Mouse (Mus musculus) lung, embryonic 15.5 days (tissue): ENCODE data around the gene Nhlh1. TPM values are rescaled to one million over a fixed set of nuclear protein-coding genes. Genes with fewer than 3 reads are reported as not detected.

Experiments used
- ATAC-seq: fragments of 200-750 bp; cut with Nextera tagmentation; 2 replicates; pipeline ENCODE4 v1.8.0; 2017; ENCODE audit warnings: moderate number of reproducible peaks, borderline replicate concordance; ENCODE audit not compliant: low FRiP score, low TSS enrichment; ENCODE audit errors: extremely low read depth
- H3K27ac ChIP-seq: fragments of 300-500 bp; sonication (generic); 2 replicates; pipeline ENCODE4 v1.5.1; 2015; ENCODE audit warnings: moderate library complexity, mild to moderate bottlenecking, inconsistent platforms
- H3K27me3 ChIP-seq: fragments of 300-500 bp; sonication (generic); 2 replicates; pipeline ENCODE4 v1.6.1; 2015; ENCODE audit warnings: inconsistent platforms
- H3K36me3 ChIP-seq: fragments of 300-500 bp; sonication (generic); 2 replicates; pipeline ENCODE4 v1.6.1; 2015; ENCODE audit warnings: inconsistent platforms
- H3K4me1 ChIP-seq: fragments of 300-500 bp; sonication (generic); 2 replicates; pipeline ENCODE4 v1.6.1; 2015; ENCODE audit warnings: inconsistent platforms
- H3K4me2 ChIP-seq: fragments of 300-500 bp; sonication (generic); 2 replicates; pipeline ENCODE4 v1.6.1; 2015; ENCODE audit warnings: inconsistent platforms, mild to moderate bottlenecking, moderate library complexity
- H3K4me3 ChIP-seq: fragments of 300-500 bp; sonication (generic); 2 replicates; pipeline ENCODE4 v1.5.1; 2015; ENCODE audit warnings: mild to moderate bottlenecking, inconsistent platforms
- H3K9ac ChIP-seq: fragments of 300-500 bp; sonication (generic); 2 replicates; pipeline ENCODE4 v1.6.1; 2015; ENCODE audit warnings: inconsistent platforms
- H3K9me3 ChIP-seq: fragments of 300-500 bp; sonication (generic); 2 replicates; pipeline ENCODE4 v1.6.1; 2016; ENCODE audit warnings: inconsistent platforms
- WGBS: fragments of 180-500 bp; shearing (Covaris S2); methylation state at CpG from one replicate; pipeline ENCODE4 v1.1.7; 2015; 5-methylcytosine and 5-hydroxymethylcytosine counted together
- polyA plus RNA-seq: library from polyadenylated mRNA; unstranded; fragments of >200 nt; fragmentation: Nextera tagmentation; extraction: Ambion mirVana; gene quantifications from 2 replicates; pipeline ENCODE4 v1.2.1, GENCODE M21; 2015

Gene Nhlh1
- not detected in 2 replicates for polyA plus RNA-seq

- no peak for ATAC-seq
- H3K4me2 ChIP-seq = no peak within 1 kb of the TSS
- no peak within 1 kb of the TSS for H3K4me3 ChIP-seq
- H3K4me1 ChIP-seq = peaks cover 14% of the 10 kb centered on the region
- H3K9me3 ChIP-seq = no peaks in the 10 kb centered on the region
- H3K36me3 ChIP-seq = no peaks in the 10 kb centered on the region
- H3K27ac ChIP-seq = no peak within 1 kb of the TSS
- peaks cover 45% of the 10 kb centered on the region for H3K27me3 ChIP-seq
- 50% methylated on average over 1 of the region's 2 CpGs for WGBS
- no peak within 1 kb of the TSS for H3K9ac ChIP-seq
Observed at GRCm38 (mm10) chr1:172057491-172057921, at the start of gene Nhlh1. Nhlh1 (minus strand) TSS chr1:172057573.

- H3K4me2 ChIP-seq = no peak overlapping the region
- no peak for ATAC-seq
Observed at GRCm38 (mm10) chr1:172105101-172105500, 47.7 kb upstream of the Nhlh1 start.

GRCm38 (mm10) chr1:172103619-172104018 lies 46.2 kb upstream of the Nhlh1 start:
- 75% methylated on average over 4 of the region's 4 CpGs for WGBS

More at GRCm38 (mm10) chr1:172105101-172105500, 47.7 kb upstream of the Nhlh1 start:
- H3K9ac ChIP-seq = no peak overlapping the region
- H3K27me3 ChIP-seq = no peaks in the 10 kb centered on the region
- no peak overlapping the region for H3K4me3 ChIP-seq
- no peak overlapping the region for H3K27ac ChIP-seq
- H3K36me3 ChIP-seq = peaks cover 94% of the 10 kb centered on the region
- no peaks in the 10 kb centered on the region for H3K4me1 ChIP-seq
- H3K9me3 ChIP-seq = no peaks in the 10 kb centered on the region
- WGBS = 78% methylated on average over 11 of the region's 11 CpGs

GRCm38 (mm10) chr1:172099325-172100033 lies 42.1 kb upstream of the Nhlh1 start:
- no peak overlapping the region for H3K4me3 ChIP-seq
- H3K36me3 ChIP-seq = peaks cover 85% of the 10 kb centered on the region
- no peaks in the 10 kb centered on the region for H3K4me1 ChIP-seq
- H3K27me3 ChIP-seq = no peaks in the 10 kb centered on the region
- no peak for ATAC-seq
- H3K27ac ChIP-seq = no peak overlapping the region
- H3K9me3 ChIP-seq = no peaks in the 10 kb centered on the region
- no peak overlapping the region for H3K4me2 ChIP-seq
- WGBS = 85% methylated on average over 6 of the region's 6 CpGs
- no peak overlapping the region for H3K9ac ChIP-seq

More at GRCm38 (mm10) chr1:172103619-172104018, 46.2 kb upstream of the Nhlh1 start:
- no peak for ATAC-seq
- H3K9me3 ChIP-seq = no peaks in the 10 kb centered on the region
- no peaks in the 10 kb centered on the region for H3K27me3 ChIP-seq
- H3K36me3 ChIP-seq = peaks cover 89% of the 10 kb centered on the region
- no peak overlapping the region for H3K4me2 ChIP-seq
- H3K27ac ChIP-seq = no peak overlapping the region
- H3K4me3 ChIP-seq = no peak overlapping the region
- H3K9ac ChIP-seq = no peak overlapping the region
- no peaks in the 10 kb centered on the region for H3K4me1 ChIP-seq

- no peak overlapping the region for H3K4me2 ChIP-seq
- H3K4me3 ChIP-seq = no peak overlapping the region
- no peaks in the 10 kb centered on the region for H3K9me3 ChIP-seq
- 47% methylated on average over 6 of the region's 6 CpGs for WGBS
- H3K27me3 ChIP-seq = no peaks in the 10 kb centered on the region
- H3K27ac ChIP-seq = no peak overlapping the region
- H3K9ac ChIP-seq = no peak overlapping the region
- peaks cover 83% of the 10 kb centered on the region for H3K36me3 ChIP-seq
- H3K4me1 ChIP-seq = no peaks in the 10 kb centered on the region
- ATAC-seq = no peak
Observed at GRCm38 (mm10) chr1:172095202-172095601, 37.8 kb upstream of the Nhlh1 start.

GRCm38 (mm10) chr1:172094295-172094694 lies 36.9 kb upstream of the Nhlh1 start:
- Histone ChIP-seq H3K27me3 (no peaks in the 10 kb centered on the region), H3K36me3 (peaks cover 85% of the 10 kb centered on the region), H3K4me3 (no peak overlapping the region), H3K4me1 (no peaks in the 10 kb centered on the region), H3K27ac (no peak overlapping the region), H3K9me3 (no peaks in the 10 kb centered on the region), H3K9ac (no peak overlapping the region), H3K4me2 (no peak overlapping the region)
- no peak for ATAC-seq

- no peak overlapping the region for H3K27ac ChIP-seq
- no peaks in the 10 kb centered on the region for H3K27me3 ChIP-seq
- H3K4me1 ChIP-seq = no peaks in the 10 kb centered on the region
- no peak overlapping the region for H3K4me2 ChIP-seq
- no peak for ATAC-seq
- H3K9ac ChIP-seq = no peak overlapping the region
- H3K9me3 ChIP-seq = no peaks in the 10 kb centered on the region
- WGBS = 58% methylated on average over 3 of the region's 3 CpGs
- H3K4me3 ChIP-seq = no peak overlapping the region
- peaks cover 90% of the 10 kb centered on the region for H3K36me3 ChIP-seq
Observed at GRCm38 (mm10) chr1:172093522-172093921, 36.1 kb upstream of the Nhlh1 start.

- peak overlapping the region; percentile 77 for H3K4me3 ChIP-seq
- no peak; the same call in 1 of the 2 replicates for ATAC-seq
- H3K4me2 ChIP-seq = peak overlapping the region; percentile 48
- H3K36me3 ChIP-seq = peaks cover 21% of the 10 kb centered on the region
- under 1% methylated on average over 24 of the region's 24 CpGs for WGBS
- peak overlapping the region; percentile 67 for H3K27ac ChIP-seq
- no peaks in the 10 kb centered on the region for H3K9me3 ChIP-seq
- no peaks in the 10 kb centered on the region for H3K27me3 ChIP-seq
- H3K9ac ChIP-seq = peak overlapping the region; percentile 78
- H3K4me1 ChIP-seq = peaks cover 24% of the 10 kb centered on the region
Observed at GRCm38 (mm10) chr1:172082899-172083445, 25.6 kb upstream of the Nhlh1 start.

- Histone ChIP-seq H3K9ac (peak within 1 kb of the TSS; percentile 78), H3K4me3 (peak within 1 kb of the TSS; percentile 77), H3K9me3 (no peaks in the 10 kb centered on the region), H3K36me3 (peaks cover 19% of the 10 kb centered on the region), H3K27ac (peak within 1 kb of the TSS; percentile 67), H3K4me2 (peak within 1 kb of the TSS; percentile 48), H3K27me3 (no peaks in the 10 kb centered on the region), H3K4me1 (peaks cover 24% of the 10 kb centered on the region)
- whole genome bisulfite sequencing = under 1% methylated on average over 40 of the region's 40 CpGs
- ATAC-seq = peak; percentile 97
Observed at GRCm38 (mm10) chr1:172082101-172082898, 24.9 kb upstream of the Nhlh1 start, which contains the start of the genes Copa and Ncstn. Copa (plus strand) TSS chr1:172082529. Ncstn (minus strand) TSS chr1:172082795.

GRCm38 (mm10) chr1:172077981-172078380 lies 20.6 kb upstream of the Nhlh1 start:
- H3K4me1 ChIP-seq = peaks cover 6% of the 10 kb centered on the region
- no peak overlapping the region for H3K4me3 ChIP-seq
- no peak for ATAC-seq
- no peak overlapping the region for H3K27ac ChIP-seq
- WGBS = 66% methylated on average over 5 of the region's 5 CpGs
- peaks cover 52% of the 10 kb centered on the region for H3K36me3 ChIP-seq
- no peaks in the 10 kb centered on the region for H3K27me3 ChIP-seq
- no peak overlapping the region for H3K9ac ChIP-seq
- no peak overlapping the region for H3K4me2 ChIP-seq
- no peaks in the 10 kb centered on the region for H3K9me3 ChIP-seq

- no peak for ATAC-seq
Observed at GRCm38 (mm10) chr1:172072604-172073003, 15.2 kb upstream of the Nhlh1 start.

More at GRCm38 (mm10) chr1:172072604-172073003, 15.2 kb upstream of the Nhlh1 start:
- Histone ChIP-seq H3K9me3 (no peaks in the 10 kb centered on the region), H3K27ac (no peak overlapping the region), H3K9ac (no peak overlapping the region), H3K4me1 (no peaks in the 10 kb centered on the region), H3K27me3 (no peaks in the 10 kb centered on the region), H3K4me3 (no peak overlapping the region), H3K4me2 (no peak overlapping the region), H3K36me3 (peaks cover 87% of the 10 kb centered on the region)
- WGBS = 97% methylated on average over 7 of the region's 7 CpGs
